Mouse (Mus musculus) cerebellum, adult 9-10 months (tissue): ENCODE data around the gene Fbxo17.

Experiments used
- DNase-seq: peaks from one replicate; pipeline ENCODE4 v3.0.0; 2022

The Fbxo17 gene

GRCm38 (mm10) chr7:28719650-28720049 is 3.0 kb downstream of the Fbxo17 start:
- DNase-seq = no peak

DNA sequence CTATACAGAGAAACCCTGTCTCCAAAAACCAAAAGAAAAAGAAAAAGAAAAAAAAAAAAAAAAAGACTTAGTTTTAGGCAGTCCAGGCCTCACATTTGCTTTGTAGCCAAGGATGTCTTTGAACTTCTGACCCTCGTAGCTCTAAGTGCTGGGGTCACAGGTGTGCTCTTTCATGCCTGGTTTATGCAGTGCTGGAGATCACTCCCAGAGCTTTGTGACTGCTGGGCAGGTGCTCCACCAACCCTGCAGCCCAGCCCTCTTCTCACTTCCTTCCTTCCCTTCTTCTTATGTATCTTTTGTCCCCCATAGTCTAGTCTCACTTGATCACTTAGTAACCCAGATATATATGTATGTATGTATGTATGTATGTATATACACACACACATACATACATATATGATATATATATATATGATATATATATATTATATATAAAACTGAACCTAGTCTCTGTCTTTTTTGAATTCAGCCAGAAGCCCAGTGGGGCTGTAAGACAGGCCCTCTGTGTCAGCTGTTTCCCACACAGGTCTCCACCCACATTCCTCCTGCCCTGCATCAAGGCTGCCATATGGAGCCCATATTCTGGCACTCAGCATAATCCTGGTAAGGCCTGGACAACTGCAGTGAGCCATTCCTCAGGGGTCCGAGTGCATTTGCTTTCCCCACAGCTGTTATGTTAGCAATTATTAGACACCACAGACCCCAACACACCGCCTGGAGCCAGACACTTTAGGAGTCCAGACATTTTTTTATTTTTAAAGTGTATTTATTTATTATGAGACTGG is 4.3 kb downstream of the Fbxo17 start:
- DNase-seq = no peak

DNA sequence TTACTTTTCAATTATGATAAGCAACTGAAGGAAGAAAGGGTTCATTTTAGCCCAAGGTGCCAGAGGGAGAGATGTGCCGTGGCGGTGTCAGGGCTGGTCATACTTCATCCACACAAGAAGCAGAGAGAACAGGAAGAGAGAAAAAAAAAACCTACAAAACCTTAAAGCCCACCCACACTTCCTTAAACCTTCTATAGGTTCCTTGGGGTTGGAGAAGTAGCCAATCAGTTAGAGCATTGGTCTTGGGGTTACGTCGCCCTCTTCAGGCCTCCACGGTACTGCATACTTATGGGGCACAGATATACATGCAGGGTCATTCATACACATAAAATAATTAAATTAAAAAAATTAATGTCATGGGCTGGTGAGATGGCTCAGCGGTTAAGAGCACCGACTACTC is 5.5 kb downstream of the Fbxo17 start:
- no peak for DNase-seq

GRCm38 (mm10) chr7:28724613-28725012 is 8.0 kb downstream of the Fbxo17 start:
- DNase-seq = no peak

- peak; percentile 82 for DNase-seq
Observed at GRCm38 (mm10) chr7:28726600-28726999, 10.0 kb downstream of the Fbxo17 start.

DNA sequence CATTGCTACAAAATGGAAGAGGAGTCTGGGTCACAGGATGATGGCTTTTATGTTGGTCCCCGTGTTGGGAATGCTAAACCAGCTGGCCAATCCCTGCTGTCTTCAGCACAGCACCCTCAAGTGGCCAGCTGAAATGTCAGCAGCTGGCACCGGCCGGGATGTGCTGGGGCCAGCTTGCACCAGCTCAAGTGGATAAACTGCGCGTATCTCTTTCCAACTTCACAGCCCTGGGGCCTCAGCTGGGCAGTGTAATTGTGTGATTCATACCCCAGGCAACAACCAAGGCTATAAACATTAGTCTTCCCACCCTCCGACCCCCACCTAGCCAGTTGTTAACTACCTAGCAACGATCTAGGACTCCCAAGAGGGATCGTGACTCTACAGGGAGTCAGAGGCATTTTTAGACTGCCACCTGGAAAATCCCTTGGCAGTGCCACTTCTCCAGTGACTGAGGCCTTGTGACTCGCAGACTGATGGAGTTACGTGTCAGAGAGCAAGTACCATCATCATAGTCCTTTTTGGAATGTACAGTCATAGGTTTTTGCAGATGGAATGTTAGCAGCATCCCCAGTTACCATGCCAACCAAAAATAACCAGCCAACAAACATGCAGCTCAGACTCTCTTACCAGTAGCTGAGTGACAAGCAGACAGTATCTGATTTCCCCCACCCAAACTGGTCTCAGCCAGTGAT is 11.2 kb downstream of the Fbxo17 start:
- peak; percentile 24 for DNase-seq

DNA sequence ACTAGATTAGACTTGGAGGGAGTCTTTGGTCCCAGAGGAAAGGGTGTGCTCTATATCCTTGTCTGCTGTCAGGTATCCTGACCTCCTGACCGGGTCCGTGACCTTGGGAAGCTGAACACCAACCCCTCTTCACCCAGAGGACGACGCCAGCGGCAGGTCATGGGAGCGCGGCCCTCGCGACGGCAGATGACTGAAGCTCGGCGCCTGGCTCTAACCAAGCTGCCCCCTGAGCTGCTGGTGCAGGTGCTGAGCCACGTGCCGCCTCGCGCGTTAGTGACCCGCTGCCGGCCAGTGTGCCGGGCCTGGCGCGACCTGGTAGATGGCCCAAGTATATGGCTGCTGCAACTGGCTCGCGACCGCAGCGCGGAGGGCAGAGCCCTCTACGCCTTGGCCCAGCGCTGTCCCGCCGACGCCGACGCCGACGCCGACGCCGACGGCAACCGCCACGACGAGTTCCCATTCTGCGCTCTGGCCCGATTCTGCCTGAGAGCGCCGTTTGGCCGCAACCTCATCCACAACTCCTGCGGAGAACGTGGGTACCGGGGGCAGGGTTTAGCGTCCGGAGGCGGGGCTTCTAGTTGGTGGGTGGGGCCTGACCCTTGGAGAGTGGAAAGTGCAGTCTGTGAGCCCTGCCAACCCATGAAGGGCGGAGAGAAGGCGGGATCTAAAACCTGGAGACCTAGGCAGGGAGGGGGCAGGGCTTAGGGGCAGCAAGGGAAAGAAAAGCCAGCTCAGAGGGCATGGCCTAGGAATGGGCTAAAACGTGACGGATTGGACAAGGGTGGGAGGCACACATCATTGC is 15.9 kb downstream of the Fbxo17 start:
- DNase-seq = peak; percentile 76

DNA sequence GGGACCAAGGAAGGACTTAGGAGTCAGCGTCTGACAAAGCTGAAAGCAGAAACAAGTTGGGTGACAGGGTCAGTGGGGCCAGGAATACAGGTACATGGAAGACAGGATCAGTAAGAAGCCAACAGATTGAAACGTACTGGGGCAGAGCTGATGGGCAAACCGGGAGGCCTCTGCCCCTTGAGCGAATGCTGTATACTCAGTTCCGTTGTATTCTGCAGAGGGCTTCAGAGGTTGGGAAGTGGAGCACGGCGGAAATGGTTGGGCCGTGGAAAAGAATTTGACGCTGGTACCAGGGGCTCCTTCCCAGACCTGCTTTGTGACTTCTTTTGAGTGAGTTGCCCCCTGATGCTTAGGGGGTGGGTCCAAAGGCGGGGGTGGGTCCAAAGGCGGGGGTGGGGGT is 16.6 kb downstream of the Fbxo17 start:
- DNase-seq = no peak

DNA sequence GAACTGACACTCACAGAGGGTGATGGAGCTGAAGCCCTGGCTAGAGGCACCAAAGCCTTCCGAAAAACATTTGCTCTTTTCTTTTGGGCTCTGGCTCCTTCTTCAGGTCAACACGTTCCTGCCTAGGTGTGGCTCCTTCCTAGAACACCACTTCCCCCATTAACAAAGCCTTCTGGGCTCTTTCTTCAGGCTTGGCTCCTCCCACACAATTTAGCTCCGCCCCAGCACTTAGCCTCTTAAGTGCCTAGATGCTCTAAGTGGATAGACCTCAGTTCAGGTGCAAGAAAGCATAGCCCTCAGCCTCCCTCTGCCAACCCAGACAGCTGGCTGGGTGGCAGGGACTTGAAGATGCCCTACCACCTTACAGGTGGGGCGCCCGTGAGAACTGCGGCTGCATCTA is 19.1 kb downstream of the Fbxo17 start:
- no peak for DNase-seq

DNA sequence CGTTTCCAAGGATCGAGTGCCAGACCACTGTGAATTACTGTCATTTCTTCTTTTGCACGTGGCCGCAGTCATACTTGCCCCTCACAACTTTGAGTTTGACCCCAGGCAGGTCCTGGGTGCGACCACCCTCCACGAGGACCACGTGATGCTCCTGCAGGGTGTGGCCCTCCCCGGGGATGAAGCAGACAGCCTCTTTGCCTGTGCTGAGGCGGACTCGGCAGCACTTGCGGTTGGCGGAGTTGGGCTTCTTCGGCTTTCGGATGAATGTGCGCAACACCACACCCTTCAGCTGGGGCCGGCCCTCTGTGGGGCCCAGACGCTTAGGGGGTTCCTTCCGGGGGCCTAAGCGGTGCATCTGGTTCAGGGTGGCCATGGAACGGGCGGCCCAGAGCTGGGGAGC is 23.2 kb downstream of the Fbxo17 start:
- no peak for DNase-seq

DNA sequence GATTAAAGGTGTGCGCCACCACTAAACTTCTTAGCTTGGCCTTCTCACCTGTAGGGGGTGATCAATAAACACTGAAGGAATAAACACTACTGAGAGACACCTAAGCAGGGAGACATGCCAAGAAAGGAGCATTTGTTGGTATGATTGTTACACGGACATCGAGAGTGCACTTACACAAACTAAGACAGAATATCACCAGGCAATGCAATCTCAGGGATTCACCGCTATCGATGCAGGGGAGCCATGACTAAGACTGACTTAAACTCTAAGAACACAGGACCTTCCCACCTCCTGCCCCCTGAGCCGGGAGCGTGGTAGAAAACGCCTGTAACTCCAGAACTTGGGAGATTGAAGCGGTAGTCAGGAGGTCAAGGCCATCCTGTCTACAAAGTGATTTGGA is 24.3 kb downstream of the Fbxo17 start:
- DNase-seq = no peak

DNA sequence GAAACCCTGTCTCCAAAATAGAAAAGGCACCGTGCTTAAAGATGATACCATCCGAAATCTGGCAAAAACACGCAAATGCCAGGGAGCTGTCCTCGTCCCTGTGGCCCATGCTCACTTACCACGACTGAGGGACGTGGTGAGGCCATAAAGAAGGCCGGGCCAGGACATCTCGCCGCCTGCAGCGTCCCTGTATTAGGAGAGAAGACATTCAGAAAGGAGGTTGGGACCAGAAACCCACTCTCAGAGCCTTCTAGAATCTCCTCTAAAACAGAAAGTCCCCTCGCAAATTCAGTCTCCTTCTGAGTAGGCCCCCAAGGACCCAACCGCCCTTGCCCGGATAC is 24.7 kb downstream of the Fbxo17 start:
- no peak for DNase-seq

DNA sequence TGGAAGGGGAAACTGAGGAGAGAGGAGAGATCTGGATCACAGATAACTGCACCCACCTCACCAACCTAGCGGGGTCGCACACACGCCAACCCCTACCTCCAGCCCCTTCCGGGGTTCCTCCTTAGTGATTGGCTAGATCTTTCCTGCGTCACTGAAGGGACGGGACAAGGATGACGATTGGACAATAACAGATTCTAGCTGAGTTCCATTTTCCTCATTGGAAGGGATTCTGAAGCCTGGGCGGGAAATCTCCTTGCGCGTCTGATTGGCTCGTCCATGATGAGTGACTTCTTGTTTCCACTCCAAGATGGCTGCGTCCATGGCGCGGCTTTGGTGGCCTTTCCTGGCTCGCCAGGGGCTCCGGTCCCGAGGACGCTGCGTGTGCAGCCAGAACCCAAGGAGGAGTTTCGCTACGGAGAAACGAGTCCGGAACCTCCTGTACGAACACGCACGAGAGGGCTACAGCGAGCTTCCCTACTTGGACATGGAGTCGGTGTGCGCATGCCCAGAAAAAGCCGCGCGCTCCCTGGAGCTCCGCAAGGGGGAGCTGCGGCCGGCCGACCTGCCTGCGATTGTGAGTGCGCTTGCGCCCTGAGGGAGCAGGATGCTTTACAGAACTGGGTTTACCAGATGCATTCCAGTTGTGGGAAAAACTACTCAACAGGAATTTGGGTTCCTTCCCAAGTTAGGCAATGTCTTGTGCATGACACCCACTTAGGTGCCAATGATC is 25.3 kb downstream of the Fbxo17 start, which contains the start of the genes Mrps12 and Sars2:
Gene Mrps12 (minus strand): TSS at position 112 of the 730 bp plus-strand sequence.
Gene Sars2 (plus strand): TSS at position 284 of the 730 bp plus-strand sequence.
- peak; percentile 99 for DNase-seq

DNA sequence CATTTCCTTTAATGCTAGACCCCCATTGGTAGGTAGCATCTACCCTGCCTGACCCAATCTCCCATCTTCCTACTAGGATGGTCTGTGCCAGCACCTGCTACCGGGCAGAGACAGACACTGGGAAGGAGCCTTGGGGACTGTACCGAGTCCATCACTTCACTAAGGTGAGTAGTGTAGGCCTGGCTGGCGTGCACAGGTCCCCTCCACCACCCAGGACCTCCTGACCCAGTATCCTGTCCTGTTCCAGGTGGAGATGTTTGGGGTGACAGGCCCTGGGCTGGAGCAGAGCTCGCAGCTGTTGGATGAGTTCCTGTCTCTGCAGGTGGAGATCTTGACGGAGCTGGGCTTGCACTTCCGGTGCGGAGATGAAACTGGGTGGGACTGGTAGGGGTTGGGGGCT is 33.3 kb downstream of the Fbxo17 start:
- no peak for DNase-seq

DNA sequence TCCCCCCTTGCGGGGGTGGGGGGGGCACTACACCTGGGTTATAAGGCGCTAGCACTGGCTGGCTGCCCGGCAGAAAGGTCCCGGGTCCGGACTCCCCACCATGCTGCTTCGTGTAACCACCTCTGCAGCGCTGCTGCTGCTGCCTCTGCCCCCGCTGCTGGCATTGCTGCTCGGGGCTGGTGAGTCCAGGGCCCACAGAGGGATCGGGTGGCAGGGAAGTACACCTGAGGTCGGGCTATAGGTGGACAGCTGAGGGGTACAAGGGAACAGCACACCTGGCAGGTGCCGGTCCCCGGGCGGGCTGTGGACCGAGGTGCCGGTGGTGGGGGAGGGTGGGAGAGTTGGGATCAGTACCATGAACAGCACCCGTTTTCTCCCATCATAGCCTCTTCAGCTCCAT is 39.5 kb downstream of the Fbxo17 start, which contains the start of gene Ccer2:
Gene Ccer2 (plus strand): TSS at position 96 of the 400 bp plus-strand sequence.
- DNase-seq = no peak

GRCm38 (mm10) chr7:28758623-28759022 is 42.0 kb downstream of the Fbxo17 start:
- DNase-seq = no peak

GRCm38 (mm10) chr7:28761907-28762306 is 45.3 kb downstream of the Fbxo17 start:
- DNase-seq = no peak

GRCm38 (mm10) chr7:28765211-28765610 is 48.6 kb downstream of the Fbxo17 start:
- no peak for DNase-seq

GRCm38 (mm10) chr7:28766173-28766879 is 49.7 kb downstream of the Fbxo17 start, which contains the start of gene Sirt2:
Gene Sirt2 (plus strand): TSS chr7:28766735.
- peak; percentile 100 for DNase-seq

GRCm38 (mm10) chr7:28766910-28767309 is 50.3 kb downstream of the Fbxo17 start:
- no peak for DNase-seq

DNA sequence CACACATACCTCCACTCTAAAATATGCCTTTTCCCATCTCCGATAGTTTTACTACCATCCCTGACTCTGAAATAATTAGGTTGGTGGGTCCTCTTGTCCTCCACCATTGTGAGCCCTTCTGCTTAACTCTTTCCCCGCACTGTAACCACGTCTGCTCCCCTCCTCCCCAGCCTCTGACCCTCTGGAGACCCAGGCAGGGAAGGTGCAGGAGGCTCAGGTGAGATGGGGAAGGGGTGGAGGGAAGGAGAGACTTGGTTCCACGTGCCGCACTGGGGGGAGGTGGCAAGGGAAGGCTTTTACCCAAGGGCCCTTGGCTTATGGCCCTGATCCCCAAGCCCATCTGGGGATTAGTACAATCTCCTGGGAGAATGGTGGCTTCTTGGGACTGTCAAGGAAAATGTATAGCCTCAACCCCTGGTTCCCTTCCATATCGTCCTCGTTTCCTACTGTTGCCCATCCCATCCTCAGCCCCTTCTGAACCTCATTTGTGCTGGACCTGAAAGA is 50.9 kb downstream of the Fbxo17 start, which contains the start of gene Nfkbib:
Gene Nfkbib (minus strand): TSS at position 51 of the 504 bp plus-strand sequence.
- DNase-seq = peak; percentile 61
